Mouse (Mus musculus): ENCODE results near the gene Dgcr8. TPM values are rescaled to one million over a fixed set of nuclear protein-coding genes. Genes with fewer than 3 reads are reported as not detected.
A peak's percentile ranks its signal among the peaks of the same experiment; 100 is the strongest.
"Not testable (repeated sequence)": the region's sequence is repeated elsewhere in the genome, so short reads cannot be mapped to it uniquely, and the experiment has no call there.

Gene Dgcr8
- polyA plus RNA-seq, 1 experiment from 2014 or later: 36.3 TPM

GRCm38 (mm10) chr16:18321443-18321842, 32.4 kb upstream of the Dgcr8 start:
- ATAC-seq (ENCODE audit: low FRiP score): no peak
- no peaks in the 10 kb centered on the region for H3K4me1 ChIP-seq (replicated peaks; ENCODE audit: control insufficient read depth, insufficient read depth, low read length)

GRCm38 (mm10) chr16:18318992-18319391, 29.9 kb upstream of the Dgcr8 start:
- no peak for ATAC-seq (ENCODE audit: low FRiP score)
- Histone ChIP-seq H3K4me1 (replicated peaks; ENCODE audit: control insufficient read depth, insufficient read depth, low read length) (no peaks in the 10 kb centered on the region), H3K27ac (ENCODE audit: low read depth, low read length) (no peak overlapping the region), H3K27me3 (ENCODE audit: control insufficient read depth, insufficient read depth, low read length) (no peaks in the 10 kb centered on the region), H3K9ac (ENCODE audit: low read depth, low read length) (no peak overlapping the region), H3K4me3 (ENCODE audit: low read depth, low read length) (no peak overlapping the region), H3K4me2 (replicated peaks; ENCODE audit: low read depth, low read length) (no peak overlapping the region), H3K9me3 (ENCODE audit: control insufficient read depth, low read length) (no peaks in the 10 kb centered on the region), H3K36me3 (ENCODE audit: control insufficient read depth, insufficient read depth, low read length) (no peaks in the 10 kb centered on the region)
- no peak for DNase-seq (ENCODE audit: low spot score)
- 85% methylated on average over 3 of the region's 3 CpGs for WGBS

More at GRCm38 (mm10) chr16:18321443-18321842, 32.4 kb upstream of the Dgcr8 start:
- H3K4me3 ChIP-seq (ENCODE audit: low read depth, low read length): no peak overlapping the region
- H3K27ac ChIP-seq (ENCODE audit: low read depth, low read length): no peak overlapping the region
- DNase-seq (ENCODE audit: low spot score): no peak
- no peak overlapping the region for H3K9ac ChIP-seq (ENCODE audit: low read depth, low read length)
- 91% methylated on average over 2 of the region's 2 CpGs for WGBS
- no peak overlapping the region for H3K4me2 ChIP-seq (replicated peaks; ENCODE audit: low read depth, low read length)
- H3K27me3 ChIP-seq (ENCODE audit: control insufficient read depth, insufficient read depth, low read length): no peaks in the 10 kb centered on the region
- no peaks in the 10 kb centered on the region for H3K9me3 ChIP-seq (ENCODE audit: control insufficient read depth, low read length)
- H3K36me3 ChIP-seq (ENCODE audit: control insufficient read depth, insufficient read depth, low read length): no peaks in the 10 kb centered on the region

DNA sequence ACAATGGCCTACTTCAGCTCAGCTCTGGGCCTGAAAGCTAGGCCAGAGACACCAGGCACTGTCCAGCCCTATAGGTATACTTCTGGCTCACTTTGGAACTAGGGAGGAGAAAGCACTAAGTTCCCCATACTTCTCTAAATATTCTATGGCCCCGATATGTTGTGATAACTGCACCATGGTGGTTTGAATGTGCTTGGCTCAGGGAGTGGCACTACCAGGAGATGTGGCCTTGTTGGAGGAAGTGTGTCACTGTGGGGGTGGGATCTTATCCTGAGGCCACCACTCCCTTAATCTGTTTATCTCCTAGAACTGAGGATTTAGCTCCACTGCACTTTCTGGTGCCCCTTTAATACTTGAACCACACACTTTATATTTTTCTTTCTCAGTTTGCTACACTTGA, 19.1 kb upstream of the Dgcr8 start:
- H3K9me3 ChIP-seq (ENCODE audit: control insufficient read depth, low read length): no peaks in the 10 kb centered on the region
- no peak overlapping the region for H3K4me3 ChIP-seq (ENCODE audit: low read depth, low read length)
- no peak overlapping the region for H3K4me2 ChIP-seq (replicated peaks; ENCODE audit: low read depth, low read length)
- DNase-seq (ENCODE audit: low spot score): no peak
- no peaks in the 10 kb centered on the region for H3K27me3 ChIP-seq (ENCODE audit: control insufficient read depth, insufficient read depth, low read length)
- ATAC-seq (ENCODE audit: low FRiP score): no peak
- H3K27ac ChIP-seq (ENCODE audit: low read depth, low read length): no peak overlapping the region
- H3K9ac ChIP-seq (ENCODE audit: low read depth, low read length): no peak overlapping the region
- no peaks in the 10 kb centered on the region for H3K4me1 ChIP-seq (replicated peaks; ENCODE audit: control insufficient read depth, insufficient read depth, low read length)
- 0 out of 2 replicates have a peak, but pooled peaks cover 4% of the 10 kb centered on the region for H3K36me3 ChIP-seq (ENCODE audit: control insufficient read depth, insufficient read depth, low read length)
- WGBS: 93% methylated on average over 1 of the region's 1 CpGs

- 4% methylated on average over 9 of the region's 10 CpGs for WGBS
- H3K9ac ChIP-seq (ENCODE audit: low read depth, low read length): 0 out of 2 replicates have a peak overlapping the region, but pooled peaks have one; percentile 27
These were observed 568 bp upstream of the Dgcr8 start for GRCm38 (mm10) chr16:18289614-18290013.

DNA sequence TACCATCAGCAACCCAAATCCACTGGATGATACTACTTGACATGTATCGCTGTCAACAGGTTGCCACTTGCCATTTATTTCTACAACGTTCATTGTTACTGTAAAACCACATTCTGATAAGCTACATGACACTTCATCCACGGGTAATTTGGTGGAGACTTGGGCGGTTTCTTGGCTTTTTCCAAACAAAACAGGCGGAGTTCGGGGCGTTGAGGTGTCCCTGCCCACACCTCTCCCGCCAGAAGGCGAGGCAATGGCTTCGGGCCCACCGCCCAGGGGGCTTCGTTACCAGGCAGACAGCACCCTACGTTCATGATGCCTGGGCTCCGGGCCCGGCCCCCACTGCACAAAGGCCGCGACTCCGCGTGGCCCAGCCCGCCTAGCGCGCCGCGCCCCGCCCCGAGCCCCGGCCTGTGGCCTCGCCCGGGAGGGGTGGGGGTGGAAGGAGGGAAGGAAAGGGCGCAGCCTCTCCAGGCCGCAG, 425 bp downstream of the Dgcr8 start:
- ATAC-seq (ENCODE audit: low FRiP score) (peak; percentile 85), DNase-seq (ENCODE audit: low spot score) (peak; percentile 68)
- Histone ChIP-seq H3K9ac (ENCODE audit: low read depth, low read length) (peak overlapping the region; percentile 88), H3K36me3 (ENCODE audit: control insufficient read depth, insufficient read depth, low read length) (peaks cover 10% of the 10 kb centered on the region), H3K4me3 (ENCODE audit: low read depth, low read length) (peak overlapping the region; percentile 94), H3K27me3 (ENCODE audit: control insufficient read depth, insufficient read depth, low read length) (no peaks in the 10 kb centered on the region), H3K4me1 (replicated peaks; ENCODE audit: control insufficient read depth, insufficient read depth, low read length) (peaks cover 13% of the 10 kb centered on the region; the same call in 1 of the 2 replicates), H3K4me2 (replicated peaks; ENCODE audit: low read depth, low read length) (peak overlapping the region; percentile 94), H3K27ac (ENCODE audit: low read depth, low read length) (peak overlapping the region; percentile 80), H3K9me3 (ENCODE audit: control insufficient read depth, low read length) (no peaks in the 10 kb centered on the region)
- WGBS: 1% methylated on average over 30 of the region's 31 CpGs

More at GRCm38 (mm10) chr16:18289614-18290013, 568 bp upstream of the Dgcr8 start:
- not testable (repeated sequence) for H3K9me3 ChIP-seq (ENCODE audit: control insufficient read depth, low read length); DNase-seq (ENCODE audit: low spot score); H3K27me3 ChIP-seq (ENCODE audit: control insufficient read depth, insufficient read depth, low read length); H3K27ac ChIP-seq (ENCODE audit: low read depth, low read length); H3K36me3 ChIP-seq (ENCODE audit: control insufficient read depth, insufficient read depth, low read length); ATAC-seq (ENCODE audit: low FRiP score)
- peak overlapping the region; percentile 94 for H3K4me3 ChIP-seq (ENCODE audit: low read depth, low read length)
- peaks cover 13% of the 10 kb centered on the region; the same call in 1 of the 2 replicates for H3K4me1 ChIP-seq (replicated peaks; ENCODE audit: control insufficient read depth, insufficient read depth, low read length)
- peak overlapping the region; percentile 21; the same call in 1 of the 2 replicates for H3K4me2 ChIP-seq (replicated peaks; ENCODE audit: low read depth, low read length)

- Histone ChIP-seq H3K9ac (ENCODE audit: low read depth, low read length) (peak overlapping the region; percentile 88), H3K4me2 (replicated peaks; ENCODE audit: low read depth, low read length) (peak overlapping the region; percentile 94), H3K36me3 (ENCODE audit: control insufficient read depth, insufficient read depth, low read length) (peaks cover 14% of the 10 kb centered on the region), H3K9me3 (ENCODE audit: control insufficient read depth, low read length) (no peaks in the 10 kb centered on the region), H3K27ac (ENCODE audit: low read depth, low read length) (no peak overlapping the region), H3K4me3 (ENCODE audit: low read depth, low read length) (peak overlapping the region; percentile 94), H3K27me3 (ENCODE audit: control insufficient read depth, insufficient read depth, low read length) (no peaks in the 10 kb centered on the region), H3K4me1 (replicated peaks; ENCODE audit: control insufficient read depth, insufficient read depth, low read length) (peaks cover 13% of the 10 kb centered on the region; the same call in 1 of the 2 replicates)
- DNase-seq (ENCODE audit: low spot score): no peak
- 3% methylated on average over 4 of the region's 4 CpGs for WGBS
- no peak for ATAC-seq (ENCODE audit: low FRiP score)
These were observed 880 bp downstream of the Dgcr8 start for GRCm38 (mm10) chr16:18288166-18288565.

DNA sequence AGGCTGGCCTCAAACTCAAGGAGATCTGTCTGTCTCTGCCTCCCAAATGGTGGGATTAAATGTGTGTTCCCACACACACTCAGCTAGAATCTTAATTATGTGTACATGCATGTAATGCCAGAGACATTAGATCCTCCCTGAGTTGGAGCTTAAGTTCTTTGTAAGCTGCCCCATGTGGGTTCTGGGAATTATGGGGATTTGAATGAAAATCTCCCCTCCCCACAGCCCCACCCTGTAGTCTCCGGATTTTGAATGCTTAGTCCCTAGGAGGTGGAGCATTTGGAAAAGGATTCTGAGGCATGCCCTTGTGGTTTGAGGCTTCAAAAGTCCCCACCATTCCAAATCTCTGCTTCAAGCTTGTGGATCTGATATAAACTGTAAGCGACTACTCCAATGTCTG, 13.9 kb downstream of the Dgcr8 start:
- no peak for DNase-seq (ENCODE audit: low spot score)
- Histone ChIP-seq H3K4me3 (ENCODE audit: low read depth, low read length) (no peak overlapping the region), H3K4me2 (replicated peaks; ENCODE audit: low read depth, low read length) (no peak overlapping the region), H3K27me3 (ENCODE audit: control insufficient read depth, insufficient read depth, low read length) (no peaks in the 10 kb centered on the region), H3K27ac (ENCODE audit: low read depth, low read length) (no peak overlapping the region), H3K36me3 (ENCODE audit: control insufficient read depth, insufficient read depth, low read length) (peaks cover 41% of the 10 kb centered on the region), H3K4me1 (replicated peaks; ENCODE audit: control insufficient read depth, insufficient read depth, low read length) (no peaks in the 10 kb centered on the region), H3K9ac (ENCODE audit: low read depth, low read length) (no peak overlapping the region), H3K9me3 (ENCODE audit: control insufficient read depth, low read length) (no peaks in the 10 kb centered on the region)
- 87% methylated on average over 2 of the region's 2 CpGs for WGBS
- no peak for ATAC-seq (ENCODE audit: low FRiP score)

DNA sequence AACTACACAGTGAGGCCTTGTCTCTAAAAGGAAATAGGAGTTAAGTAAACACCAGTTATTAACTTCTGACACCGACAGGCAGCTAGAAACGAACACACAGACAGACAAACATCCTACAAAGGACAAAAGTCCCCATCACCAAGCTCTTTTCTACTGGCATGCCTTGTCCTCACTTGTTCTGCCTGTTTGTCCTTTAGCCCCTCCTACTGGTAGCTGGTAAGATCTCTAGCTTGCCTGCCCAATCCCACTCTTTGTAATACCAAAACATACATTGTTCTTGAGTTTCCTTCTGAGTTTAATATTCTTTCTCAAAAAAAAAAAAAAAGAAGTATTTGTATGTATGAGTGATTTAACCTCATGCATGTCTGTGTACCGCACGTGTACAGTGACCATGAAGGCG, 20.9 kb downstream of the Dgcr8 start:
- no peak for DNase-seq (ENCODE audit: low spot score)
- 93% methylated on average over 5 of the region's 5 CpGs for WGBS
- no peak overlapping the region for H3K4me3 ChIP-seq (ENCODE audit: low read depth, low read length)
- H3K4me1 ChIP-seq (replicated peaks; ENCODE audit: control insufficient read depth, insufficient read depth, low read length): no peaks in the 10 kb centered on the region
- H3K27ac ChIP-seq (ENCODE audit: low read depth, low read length): no peak overlapping the region
- no peak for ATAC-seq (ENCODE audit: low FRiP score)
- H3K36me3 ChIP-seq (ENCODE audit: control insufficient read depth, insufficient read depth, low read length): peaks cover 23% of the 10 kb centered on the region
- H3K4me2 ChIP-seq (replicated peaks; ENCODE audit: low read depth, low read length): no peak overlapping the region
- H3K9ac ChIP-seq (ENCODE audit: low read depth, low read length): no peak overlapping the region
- no peaks in the 10 kb centered on the region for H3K9me3 ChIP-seq (ENCODE audit: control insufficient read depth, low read length)
- H3K27me3 ChIP-seq (ENCODE audit: control insufficient read depth, insufficient read depth, low read length): no peaks in the 10 kb centered on the region

- no peak overlapping the region for H3K27ac ChIP-seq (ENCODE audit: low read depth, low read length)
- H3K4me3 ChIP-seq (ENCODE audit: low read depth, low read length): no peak overlapping the region
- DNase-seq (ENCODE audit: low spot score) (no peak), ATAC-seq (ENCODE audit: low FRiP score) (no peak)
- 81% methylated on average over 2 of the region's 2 CpGs for WGBS
- H3K36me3 ChIP-seq (ENCODE audit: control insufficient read depth, insufficient read depth, low read length): peaks cover 14% of the 10 kb centered on the region
- H3K9me3 ChIP-seq (ENCODE audit: control insufficient read depth, low read length): no peaks in the 10 kb centered on the region
- no peak overlapping the region for H3K4me2 ChIP-seq (replicated peaks; ENCODE audit: low read depth, low read length)
- H3K4me1 ChIP-seq (replicated peaks; ENCODE audit: control insufficient read depth, insufficient read depth, low read length): no peaks in the 10 kb centered on the region
- no peaks in the 10 kb centered on the region for H3K27me3 ChIP-seq (ENCODE audit: control insufficient read depth, insufficient read depth, low read length)
- H3K9ac ChIP-seq (ENCODE audit: low read depth, low read length): no peak overlapping the region
These were observed 24.0 kb downstream of the Dgcr8 start for GRCm38 (mm10) chr16:18265024-18265423.
